Mouse (Mus musculus) limb, embryonic 10.5 days (tissue): ENCODE results near the gene Cog5. TPM values are rescaled to one million over a fixed set of nuclear protein-coding genes. Genes with fewer than 3 reads are reported as not detected.

Experiments used
- DNase-seq: peaks from one replicate; pipeline ENCODE4 v3.0.0-alpha.2; 2017; ENCODE audit warnings: low spot score
- H3K27ac ChIP-seq: fragments of 300-500 bp; sonication (generic); 2 replicates; pipeline ENCODE4 v1.5.1; 2016; ENCODE audit warnings: mild to moderate bottlenecking
- H3K27me3 ChIP-seq: fragments of 300-500 bp; sonication (generic); 2 replicates; pipeline ENCODE4 v1.6.1; 2016; ENCODE audit warnings: low read depth, mild to moderate bottlenecking; ENCODE audit not compliant: poor library complexity, severe bottlenecking
- H3K36me3 ChIP-seq: fragments of 300-500 bp; sonication (generic); 2 replicates; pipeline ENCODE4 v1.6.1; 2016; ENCODE audit warnings: mild to moderate bottlenecking, moderate library complexity
- H3K4me1 ChIP-seq: fragments of 300-500 bp; sonication (generic); 2 replicates; pipeline ENCODE4 v1.6.1; 2016
- H3K4me3 ChIP-seq: fragments of 300-500 bp; sonication (generic); 2 replicates; pipeline ENCODE4 v1.5.1; 2016; ENCODE audit warnings: mild to moderate bottlenecking, moderate library complexity
- H3K9me3 ChIP-seq: fragments of 300-500 bp; sonication (generic); replicated peaks from 2 replicates; pipeline ENCODE4 v1.6.1; 2016; ENCODE audit warnings: mild to moderate bottlenecking
- WGBS: fragments of 180-500 bp; shearing (Covaris S2); methylation state at CpG from one replicate; pipeline ENCODE4 v1.1.7; 2016; 5-methylcytosine and 5-hydroxymethylcytosine counted together
- polyA plus RNA-seq: library from polyadenylated mRNA; unstranded; fragments of >200 nt; fragmentation: Nextera tagmentation; extraction: Ambion mirVana; gene quantifications from 2 replicates; pipeline ENCODE4 v1.2.1, GENCODE M21; 2016

The Cog5 gene
- polyA plus RNA-seq, 1 experiment from 2014 or later: 29.7 TPM

- peaks cover 6% of the 10 kb centered on the region for H3K4me1 ChIP-seq
- H3K27ac ChIP-seq: no peak overlapping the region
- no peak for DNase-seq
- H3K27me3 ChIP-seq: no peaks in the 10 kb centered on the region
- WGBS: 88% methylated on average over 3 of the region's 3 CpGs
- H3K9me3 ChIP-seq: no peaks in the 10 kb centered on the region
- H3K4me3 ChIP-seq: no peak overlapping the region
- no peaks in the 10 kb centered on the region for H3K36me3 ChIP-seq
Measured at GRCm38 (mm10) chr12:31714070-31714469, 59.4 kb downstream of the Cog5 start.

- DNase-seq: no peak
- H3K36me3 ChIP-seq: no peaks in the 10 kb centered on the region
- no peak overlapping the region for H3K27ac ChIP-seq
- no peaks in the 10 kb centered on the region for H3K4me1 ChIP-seq
- H3K27me3 ChIP-seq: no peaks in the 10 kb centered on the region
- H3K4me3 ChIP-seq: no peak overlapping the region
- WGBS: 94% methylated on average over 1 of the region's 1 CpGs
- no peaks in the 10 kb centered on the region for H3K9me3 ChIP-seq
Measured at GRCm38 (mm10) chr12:31719586-31720275, 65.1 kb downstream of the Cog5 start.

GRCm38 (mm10) chr12:31724576-31724975 is 69.9 kb downstream of the Cog5 start:
- no peak overlapping the region for H3K27ac ChIP-seq
- 0 out of 2 replicates have a peak, but pooled peaks cover 4% of the 10 kb centered on the region for H3K4me1 ChIP-seq
- H3K36me3 ChIP-seq: no peaks in the 10 kb centered on the region
- DNase-seq: no peak
- H3K27me3 ChIP-seq: no peaks in the 10 kb centered on the region
- H3K4me3 ChIP-seq: no peak overlapping the region
- 86% methylated on average over 3 of the region's 3 CpGs for WGBS
- no peaks in the 10 kb centered on the region for H3K9me3 ChIP-seq

- Histone ChIP-seq H3K4me3 (no peak overlapping the region), H3K27ac (no peak overlapping the region), H3K9me3 (no peaks in the 10 kb centered on the region), H3K4me1 (0 out of 2 replicates have a peak, but pooled peaks cover 4% of the 10 kb centered on the region), H3K36me3 (no peaks in the 10 kb centered on the region), H3K27me3 (no peaks in the 10 kb centered on the region)
- 91% methylated on average over 12 of the region's 12 CpGs for WGBS
- no peak for DNase-seq
Measured at GRCm38 (mm10) chr12:31725511-31726275, 71.0 kb downstream of the Cog5 start.

- DNase-seq: no peak
- Histone ChIP-seq H3K4me1 (0 out of 2 replicates have a peak, but pooled peaks cover 4% of the 10 kb centered on the region), H3K9me3 (no peaks in the 10 kb centered on the region), H3K27me3 (no peaks in the 10 kb centered on the region), H3K4me3 (no peak overlapping the region), H3K36me3 (no peaks in the 10 kb centered on the region), H3K27ac (no peak overlapping the region)
- 43% methylated on average over 1 of the region's 1 CpGs for WGBS
Measured at GRCm38 (mm10) chr12:31726707-31727106, 72.0 kb downstream of the Cog5 start.

- Histone ChIP-seq H3K4me3 (no peak overlapping the region), H3K36me3 (no peaks in the 10 kb centered on the region), H3K4me1 (0 out of 2 replicates have a peak, but pooled peaks cover 4% of the 10 kb centered on the region), H3K27me3 (no peaks in the 10 kb centered on the region), H3K9me3 (no peaks in the 10 kb centered on the region), H3K27ac (no peak overlapping the region)
- DNase-seq: no peak
- WGBS: 98% methylated on average over 1 of the region's 1 CpGs
Measured at GRCm38 (mm10) chr12:31730126-31730525, 75.5 kb downstream of the Cog5 start.

- Histone ChIP-seq H3K36me3 (no peaks in the 10 kb centered on the region), H3K27me3 (no peaks in the 10 kb centered on the region), H3K4me1 (no peaks in the 10 kb centered on the region), H3K27ac (no peak overlapping the region), H3K4me3 (no peak overlapping the region), H3K9me3 (no peaks in the 10 kb centered on the region)
- no peak for DNase-seq
- WGBS: 92% methylated on average over 2 of the region's 2 CpGs
Measured at GRCm38 (mm10) chr12:31734616-31735015, 79.9 kb downstream of the Cog5 start.

- WGBS: 88% methylated on average over 8 of the region's 8 CpGs
Measured at GRCm38 (mm10) chr12:31747301-31747700, 92.6 kb downstream of the Cog5 start.

GRCm38 (mm10) chr12:31749846-31750245 is 95.2 kb downstream of the Cog5 start:
- Histone ChIP-seq H3K4me3 (no peak overlapping the region), H3K36me3 (no peaks in the 10 kb centered on the region; the same call in 1 of the 2 replicates), H3K27me3 (no peaks in the 10 kb centered on the region), H3K27ac (no peak overlapping the region), H3K9me3 (no peaks in the 10 kb centered on the region), H3K4me1 (no peaks in the 10 kb centered on the region)
- no peak for DNase-seq
- WGBS: 90% methylated on average over 4 of the region's 4 CpGs

More at GRCm38 (mm10) chr12:31747301-31747700, 92.6 kb downstream of the Cog5 start:
- no peak for DNase-seq
- Histone ChIP-seq H3K4me3 (no peak overlapping the region), H3K27me3 (no peaks in the 10 kb centered on the region), H3K4me1 (no peaks in the 10 kb centered on the region), H3K36me3 (no peaks in the 10 kb centered on the region; the same call in 1 of the 2 replicates), H3K27ac (no peak overlapping the region), H3K9me3 (no peaks in the 10 kb centered on the region)

- Histone ChIP-seq H3K27ac (no peak overlapping the region), H3K4me3 (no peak overlapping the region), H3K9me3 (no peaks in the 10 kb centered on the region), H3K36me3 (no peaks in the 10 kb centered on the region), H3K27me3 (no peaks in the 10 kb centered on the region), H3K4me1 (no peaks in the 10 kb centered on the region)
- WGBS: 78% methylated on average over 2 of the region's 2 CpGs
- DNase-seq: no peak
Measured at GRCm38 (mm10) chr12:31754465-31754864, 99.8 kb downstream of the Cog5 start.

GRCm38 (mm10) chr12:31755885-31756755 is 101.5 kb downstream of the Cog5 start:
- 58% methylated on average over 2 of the region's 2 CpGs for WGBS
- H3K4me1 ChIP-seq: no peaks in the 10 kb centered on the region
- DNase-seq: no peak
- H3K36me3 ChIP-seq: no peaks in the 10 kb centered on the region
- no peak overlapping the region for H3K27ac ChIP-seq
- no peaks in the 10 kb centered on the region for H3K27me3 ChIP-seq
- H3K4me3 ChIP-seq: no peak overlapping the region
- H3K9me3 ChIP-seq: no peaks in the 10 kb centered on the region

GRCm38 (mm10) chr12:31773612-31774011 is 118.9 kb downstream of the Cog5 start:
- no peak for DNase-seq
- H3K27me3 ChIP-seq: no peaks in the 10 kb centered on the region
- no peaks in the 10 kb centered on the region for H3K36me3 ChIP-seq
- H3K9me3 ChIP-seq: no peaks in the 10 kb centered on the region
- WGBS: 93% methylated on average over 3 of the region's 3 CpGs
- H3K4me1 ChIP-seq: no peaks in the 10 kb centered on the region
- no peak overlapping the region for H3K27ac ChIP-seq
- H3K4me3 ChIP-seq: no peak overlapping the region
